Mouse (Mus musculus) kidney, adult 10 weeks (tissue): Measurements from ENCODE around the gene Lbr. TPM values are rescaled to one million over a fixed set of nuclear protein-coding genes. Genes with fewer than 3 reads are reported as not detected.

ENCODE experiments used
- polyA plus RNA-seq: library from polyadenylated mRNA; stranded (reverse); fragments of 350-450 nt; fragmentation: Illumina TruSeq; extraction: RNeasy Lipid Tissue Mini Kit (QIAGEN cat#74804); gene quantifications from one replicate; pipeline ENCODE4 v1.2.3, GENCODE M21; 2014; ENCODE audit warnings: low read depth, low replicate concordance

Lbr gene
- 19.3 TPM for polyA plus RNA-seq

DNA sequence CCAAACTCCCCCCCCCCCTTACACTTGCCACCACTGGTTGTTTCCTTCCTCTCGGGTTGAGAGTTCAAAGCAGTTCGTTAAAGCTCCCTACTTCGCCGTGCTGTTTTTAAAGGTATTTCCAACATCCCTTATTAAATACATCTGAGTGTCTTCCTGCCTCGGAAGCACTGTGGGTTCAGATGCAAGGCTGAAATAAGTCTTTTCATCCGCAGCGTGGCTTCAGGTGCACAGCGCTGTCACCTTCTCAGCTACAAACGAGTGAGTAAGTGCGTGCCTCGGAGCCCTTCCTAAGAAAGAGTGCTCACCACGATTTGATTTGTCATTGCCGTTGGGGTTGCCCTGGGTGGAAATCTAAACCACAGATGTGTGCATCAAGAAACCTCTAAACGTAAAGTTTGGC, at the start of gene Lbr:
TSS of gene Lbr (minus strand) at position 266 of the 400 bp plus-strand sequence.

Other genes starting within 250 kb of the Lbr start
- 92.7 TPM for gene Enah, start 176.9 kb upstream of the Lbr start, polyA plus RNA-seq